Mouse (Mus musculus) stomach, postnatal 0 days (tissue): ENCODE measurements around the gene Ccr7.

ENCODE experiments used
- CTCF ChIP-seq: IDR thresholded peaks from 2 replicates; pipeline ENCODE4 v1.5.1; 2016; ENCODE audit warnings: antibody characterized with exemption, low read depth, mild to moderate bottlenecking, moderate library complexity
- EP300 ChIP-seq: optimal IDR thresholded peaks from 2 replicates; pipeline ENCODE3; 2016; ENCODE audit warnings: antibody characterized with exemption

DNA sequence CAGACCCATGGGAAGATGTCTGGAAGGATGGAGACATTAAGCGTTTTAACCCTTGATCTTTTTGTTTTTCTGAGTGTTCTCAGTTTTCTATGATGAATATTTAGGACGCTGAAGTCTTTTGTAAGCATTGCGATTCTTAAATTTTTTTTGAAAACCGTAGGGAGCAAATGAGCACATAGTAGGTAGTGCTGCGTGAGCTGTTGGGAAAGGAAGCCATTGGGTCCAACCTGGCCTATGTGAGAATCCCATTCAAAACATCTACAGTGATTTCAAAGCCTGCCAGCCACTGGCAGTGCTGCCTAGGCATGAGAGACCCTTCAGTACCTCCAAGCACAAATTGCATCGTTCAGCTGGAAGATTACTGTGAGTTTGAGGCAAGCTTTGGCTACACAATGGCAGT is 15.1 kb upstream of the Ccr7 start:
- no peak for TF ChIP-seq CTCF
- no peak for TF ChIP-seq EP300
